Mouse (Mus musculus): ENCODE measurements around the gene Trp53.
"Not testable (repeated sequence)": the region's sequence is repeated elsewhere in the genome, so short reads cannot be mapped to it uniquely, and the experiment has no call there.

The Trp53 gene

GRCm38 (mm10) chr11:69594853-69595252 is 14.7 kb downstream of the Trp53 start:
- DNase-seq (ENCODE audit: low read depth, low spot score), result no peak

DNA sequence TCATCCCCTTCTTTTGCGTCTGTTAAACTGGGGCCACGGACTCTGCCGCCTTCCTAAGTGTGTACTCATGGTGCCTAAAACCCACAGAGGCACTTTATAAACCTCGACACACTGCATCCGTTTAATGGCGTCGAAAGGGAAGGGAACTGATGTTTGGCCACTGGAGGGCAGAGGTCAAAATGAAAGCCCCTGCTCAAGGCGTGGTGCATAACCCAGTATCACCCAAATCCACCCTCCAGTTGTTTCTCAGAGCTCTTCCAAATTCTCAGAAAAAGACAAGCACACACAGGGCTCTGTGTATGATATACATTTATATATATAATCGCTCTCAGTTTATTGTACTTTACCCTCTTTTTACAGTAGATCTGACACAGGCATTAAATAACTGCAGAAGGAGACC is 19.3 kb downstream of the Trp53 start:
- DNase-seq (ENCODE audit: low read depth, low spot score), result no peak

GRCm38 (mm10) chr11:69600098-69600497 is 19.9 kb downstream of the Trp53 start:
- DNase-seq (ENCODE audit: low read depth, low spot score), result no peak

GRCm38 (mm10) chr11:69601768-69602167 is 21.6 kb downstream of the Trp53 start:
- no peak for DNase-seq (ENCODE audit: low read depth, low spot score)

DNA sequence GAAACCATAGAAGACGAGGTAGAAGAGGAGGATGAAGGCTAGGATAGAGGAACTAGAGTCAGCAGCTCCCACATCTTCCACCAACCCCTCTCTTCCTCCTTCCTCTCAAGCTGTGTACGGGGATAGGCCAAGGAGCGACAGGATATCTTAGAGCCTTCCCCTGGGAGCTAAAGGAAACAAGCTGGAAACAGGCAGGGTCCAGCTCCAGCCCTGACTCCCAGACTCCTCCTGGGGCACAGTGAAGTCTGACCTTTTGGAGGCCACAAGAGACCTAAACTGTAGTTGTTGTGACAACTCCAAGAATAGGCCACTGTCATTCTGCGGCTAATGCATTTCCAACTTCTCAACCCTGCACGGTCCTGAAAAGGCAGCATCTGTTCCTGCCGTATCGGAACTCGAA is 23.4 kb downstream of the Trp53 start:
- no peak for DNase-seq (ENCODE audit: low read depth, low spot score)

- DNase-seq (ENCODE audit: low read depth, low spot score), result no peak
These were observed 24.2 kb downstream of the Trp53 start for GRCm38 (mm10) chr11:69604347-69604746.

DNA sequence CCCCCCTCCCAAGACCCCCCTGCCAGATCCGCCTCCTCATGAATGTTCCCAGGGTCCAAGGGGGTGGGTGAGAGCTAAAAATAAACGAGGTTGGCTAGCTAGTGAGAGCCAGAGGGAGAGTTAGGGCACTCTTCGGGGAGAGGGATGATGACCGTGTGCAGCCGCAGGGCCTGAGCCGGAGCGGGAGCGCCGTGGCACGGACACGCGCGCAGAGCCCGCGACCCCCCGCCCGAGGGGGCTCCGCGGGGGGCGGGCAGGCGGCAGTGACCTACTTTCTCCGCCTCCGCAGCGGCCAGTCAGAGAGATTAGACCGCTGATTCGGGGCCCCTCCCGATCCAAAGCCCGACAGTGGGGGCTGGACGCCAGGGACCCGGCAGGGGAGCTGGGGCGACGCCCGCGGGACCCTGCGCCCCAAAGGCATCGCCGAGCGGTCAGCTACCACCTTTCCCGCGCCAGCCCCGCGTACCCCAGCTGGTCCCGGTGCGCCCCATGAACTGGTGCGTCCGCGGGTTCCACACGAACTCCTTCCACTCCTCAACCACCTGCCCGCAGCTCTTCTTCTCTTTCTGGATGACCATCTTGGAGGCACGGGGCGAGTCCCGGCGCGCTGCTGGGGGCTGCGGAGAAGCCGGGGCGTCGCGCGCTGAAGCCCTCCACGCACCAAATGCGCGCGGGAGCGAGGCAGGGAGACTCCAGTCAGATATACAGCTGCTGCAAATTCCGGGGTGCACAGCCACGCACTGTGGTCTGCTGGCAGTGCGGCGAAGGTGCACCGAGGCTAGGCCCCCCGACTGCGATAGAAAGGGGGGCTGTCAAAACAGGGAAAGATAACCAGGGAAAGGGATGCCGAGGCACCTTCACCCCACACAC is 24.9 kb downstream of the Trp53 start:
- no peak for DNase-seq (ENCODE audit: low read depth, low spot score)

DNA sequence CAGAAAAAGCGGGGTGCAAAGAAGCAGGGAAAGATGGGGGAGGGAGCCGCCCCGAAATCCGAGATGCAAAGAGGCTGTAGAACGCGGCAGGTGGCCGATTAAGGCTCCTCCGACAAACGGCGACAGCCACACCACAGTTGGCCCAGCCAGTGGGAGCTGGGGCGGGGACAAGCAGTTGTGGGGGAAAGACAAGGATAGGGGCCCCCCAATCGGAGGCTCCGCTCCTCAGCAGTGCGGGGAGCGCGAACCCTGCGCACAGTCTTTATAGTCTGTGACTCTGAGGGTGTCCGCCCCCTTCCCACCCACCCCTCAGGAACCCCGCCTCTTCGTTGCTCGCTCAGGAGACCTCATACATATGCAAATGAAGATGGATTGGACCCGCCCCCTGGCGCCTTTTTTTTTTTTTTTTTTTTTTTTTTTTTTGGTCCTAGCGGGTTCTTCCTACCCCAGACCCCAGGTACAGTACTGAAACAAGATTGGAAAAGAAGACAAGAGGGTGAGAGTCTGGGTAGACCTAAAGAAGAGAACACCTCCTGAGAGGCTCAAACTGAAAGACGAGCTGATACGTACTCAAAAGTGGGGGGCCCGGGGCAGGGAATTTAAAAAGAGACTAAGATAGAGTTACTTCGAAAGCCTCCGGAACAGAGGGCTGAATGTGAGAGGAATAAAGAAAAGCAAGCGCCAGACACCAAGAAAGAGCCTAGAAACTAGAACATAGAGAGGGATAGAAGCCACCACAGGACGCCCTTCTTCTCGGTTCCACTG is 25.7 kb downstream of the Trp53 start, which contains the start of gene Atp1b2:
Gene Atp1b2, minus strand, starts transcription at position 217 of the 765 bp plus-strand sequence.
- DNase-seq (ENCODE audit: low read depth, low spot score), result peak; percentile 84

DNA sequence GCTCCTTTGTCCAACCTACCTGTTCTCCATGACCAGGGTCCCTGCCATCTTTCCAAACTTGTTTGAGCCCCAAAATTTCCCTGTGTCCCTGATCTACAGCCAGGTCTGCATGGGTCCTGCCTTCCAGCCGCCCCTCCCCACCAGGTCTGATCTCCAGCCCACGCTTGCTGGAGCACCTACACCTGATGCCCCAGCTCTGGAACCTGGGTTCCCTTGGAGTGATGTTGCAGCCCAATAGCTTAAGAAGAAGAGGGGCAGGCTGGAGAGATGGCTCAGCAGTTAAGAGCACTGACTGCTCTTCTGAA is 26.3 kb downstream of the Trp53 start:
- no peak for DNase-seq (ENCODE audit: low read depth, low spot score)

GRCm38 (mm10) chr11:69606832-69607231 is 26.7 kb downstream of the Trp53 start:
- no peak for DNase-seq (ENCODE audit: low read depth, low spot score)

DNA sequence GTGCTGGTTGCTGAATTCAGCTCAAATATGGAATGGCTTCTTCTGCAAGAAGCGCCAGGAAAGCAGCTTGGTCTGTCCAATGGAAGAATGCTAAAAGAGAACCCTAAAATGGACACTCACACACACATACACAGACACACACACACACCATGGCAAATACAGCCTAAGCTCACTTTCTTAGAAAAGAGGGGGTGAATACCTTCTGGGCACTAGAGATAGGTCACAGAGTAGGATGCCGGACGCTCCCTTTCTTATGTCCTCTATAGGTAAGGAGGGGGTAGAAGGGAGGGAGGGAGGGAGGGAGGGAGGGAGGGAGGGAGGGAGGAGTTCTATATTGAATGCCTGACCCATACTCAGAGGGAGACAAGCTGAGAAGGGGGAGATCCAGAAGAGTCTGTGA is 28.4 kb downstream of the Trp53 start:
- DNase-seq (ENCODE audit: low read depth, low spot score), result no peak

GRCm38 (mm10) chr11:69609416-69609815 is 29.3 kb downstream of the Trp53 start:
- DNase-seq (ENCODE audit: low read depth, low spot score), result no peak

- no peak for DNase-seq (ENCODE audit: low read depth, low spot score)
These were observed 30.7 kb downstream of the Trp53 start for GRCm38 (mm10) chr11:69610899-69611298.

- DNase-seq (ENCODE audit: low read depth, low spot score), result peak; percentile 71
These were observed 33.5 kb downstream of the Trp53 start for GRCm38 (mm10) chr11:69613553-69614256.

GRCm38 (mm10) chr11:69614257-69614588 is 34.1 kb downstream of the Trp53 start:
- DNase-seq (ENCODE audit: low read depth, low spot score), result not testable (repeated sequence)

- DNase-seq (ENCODE audit: low read depth, low spot score), result no peak
These were observed 36.6 kb downstream of the Trp53 start for GRCm38 (mm10) chr11:69616781-69617180.

DNA sequence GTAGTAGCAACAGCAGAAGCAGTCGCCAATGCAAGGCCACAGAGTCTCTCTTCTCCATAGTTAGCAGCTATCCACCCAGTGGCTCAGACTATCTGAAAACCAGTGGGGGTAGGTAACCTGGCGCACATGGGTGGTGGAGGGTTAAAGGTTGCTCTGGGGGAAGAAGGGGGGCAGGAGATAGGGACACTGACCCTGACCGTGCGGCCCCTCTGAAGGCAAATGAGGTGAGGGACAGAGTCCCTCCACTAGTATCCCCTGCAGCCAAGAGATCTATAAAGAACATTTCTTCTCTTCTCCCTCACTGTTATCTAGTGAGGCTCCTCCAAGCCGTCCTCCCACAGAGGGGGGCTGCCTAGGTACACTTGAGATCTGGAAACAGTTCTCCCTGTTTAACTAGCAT is 37.6 kb downstream of the Trp53 start, which contains the start of gene Shbg:
Gene Shbg, minus strand, starts transcription at position 101 of the 400 bp plus-strand sequence.
- no peak for DNase-seq (ENCODE audit: low read depth, low spot score)

- no peak for DNase-seq (ENCODE audit: low read depth, low spot score)
These were observed 40.4 kb downstream of the Trp53 start for GRCm38 (mm10) chr11:69620394-69621081.

- no peak for DNase-seq (ENCODE audit: low read depth, low spot score)
These were observed 41.6 kb downstream of the Trp53 start, which contains the start of gene Sat2 for GRCm38 (mm10) chr11:69621571-69622268. TSS of gene Sat2 (plus strand) at chr11:69622024.

DNA sequence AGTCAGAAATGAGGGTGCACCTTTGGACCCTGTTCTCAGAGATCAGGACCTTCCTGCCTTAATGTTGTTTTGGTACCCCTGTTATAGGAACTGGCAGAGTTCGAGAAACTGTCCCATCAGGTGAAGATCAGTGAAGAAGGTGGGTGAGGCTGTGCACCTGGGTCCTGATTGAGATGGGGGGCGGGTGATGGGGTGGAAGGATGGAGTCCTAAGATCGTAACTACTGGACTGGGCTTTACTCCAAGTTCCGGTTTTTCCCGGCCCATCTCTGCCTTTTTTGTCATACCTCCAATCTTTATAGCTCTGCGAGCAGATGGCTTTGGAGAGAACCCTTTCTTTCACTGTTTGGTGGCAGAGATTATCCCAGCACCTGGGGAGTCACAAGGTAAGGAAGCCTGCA is 42.2 kb downstream of the Trp53 start:
- DNase-seq (ENCODE audit: low read depth, low spot score), result no peak

GRCm38 (mm10) chr11:69623006-69623405 is 42.8 kb downstream of the Trp53 start:
- no peak for DNase-seq (ENCODE audit: low read depth, low spot score)
